Mouse (Mus musculus): ENCODE results near the gene H2-DMb1.
"Not testable (repeated sequence)": the region's sequence is repeated elsewhere in the genome, so short reads cannot be mapped to it uniquely, and the experiment has no call there.

The H2-DMb1 gene

DNA sequence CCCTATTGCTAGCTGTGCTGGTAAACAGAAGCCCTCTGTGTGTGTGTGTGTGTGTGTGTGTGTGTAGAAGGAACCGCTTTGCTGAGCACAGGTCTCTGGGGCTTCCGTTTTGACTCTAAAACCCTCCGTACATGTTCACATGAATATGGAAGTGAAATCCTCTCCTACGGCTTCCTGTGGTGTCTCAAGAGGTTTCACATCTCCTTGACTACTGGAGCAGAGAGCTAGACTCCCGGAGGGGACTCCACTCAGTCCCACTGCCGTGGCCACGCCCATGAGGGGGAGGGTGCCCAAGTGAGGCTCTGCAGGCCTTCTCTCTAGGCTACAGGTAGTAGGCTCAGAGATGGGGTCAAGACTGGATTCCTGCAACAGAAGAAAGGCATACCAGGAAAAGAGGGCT, 9.8 kb upstream of the H2-DMb1 start, which contains the start of gene H2-DMb2:
Gene H2-DMb2, plus strand, starts transcription at position 275 of the 400 bp plus-strand sequence.
- peak; percentile 67 for DNase-seq (ENCODE audit: low read depth, low spot score)

- no peak for DNase-seq (ENCODE audit: low read depth, low spot score)
Measured at GRCm38 (mm10) chr17:34143461-34143860, 9.4 kb upstream of the H2-DMb1 start.

DNA sequence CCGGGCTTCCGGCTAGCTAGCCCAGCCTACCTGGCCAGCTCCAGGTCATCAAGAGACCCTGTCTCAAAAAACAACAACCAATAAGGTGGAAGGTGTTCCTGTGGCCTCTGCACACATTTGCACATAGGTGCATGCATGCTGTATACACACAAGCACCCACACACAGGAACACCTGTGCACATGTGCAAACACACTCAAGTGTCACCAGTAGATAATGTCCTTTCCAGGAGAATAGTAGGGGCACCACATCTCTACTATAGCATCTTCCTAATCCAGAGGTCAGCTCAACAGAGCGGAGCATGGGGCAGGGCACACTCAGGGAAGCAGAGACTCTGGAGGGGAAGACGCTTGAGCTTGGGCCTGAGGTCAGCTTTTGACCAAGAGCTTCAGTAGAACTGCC, 8.7 kb upstream of the H2-DMb1 start:
- DNase-seq (ENCODE audit: low read depth, low spot score) = not testable (repeated sequence)

- DNase-seq (ENCODE audit: low read depth, low spot score) = no peak
Measured at GRCm38 (mm10) chr17:34144960-34145371, 7.9 kb upstream of the H2-DMb1 start.

DNA sequence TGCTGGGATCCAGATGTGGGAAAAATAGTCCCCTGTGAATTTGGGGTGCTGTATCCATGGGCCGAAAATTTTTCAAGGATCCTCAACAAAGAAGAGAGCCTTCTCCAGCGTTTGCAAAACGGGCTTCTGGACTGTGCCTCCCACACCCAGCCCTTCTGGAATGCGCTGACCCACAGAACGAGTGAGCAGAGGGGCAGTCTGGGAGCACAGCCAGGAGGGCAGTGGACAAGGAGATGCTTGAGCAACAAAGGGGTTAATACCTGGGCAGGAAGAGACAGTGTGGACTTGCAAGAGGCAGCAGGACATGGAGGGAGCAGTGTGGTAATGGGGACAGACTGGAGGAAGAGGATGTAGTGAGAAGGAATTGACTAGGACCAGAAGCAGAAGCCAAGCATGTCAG, 2.7 kb downstream of the H2-DMb1 start:
- DNase-seq (ENCODE audit: low read depth, low spot score) = no peak

- DNase-seq (ENCODE audit: low read depth, low spot score) = peak; percentile 63
Measured at GRCm38 (mm10) chr17:34164202-34164895, 11.5 kb downstream of the H2-DMb1 start.

DNA sequence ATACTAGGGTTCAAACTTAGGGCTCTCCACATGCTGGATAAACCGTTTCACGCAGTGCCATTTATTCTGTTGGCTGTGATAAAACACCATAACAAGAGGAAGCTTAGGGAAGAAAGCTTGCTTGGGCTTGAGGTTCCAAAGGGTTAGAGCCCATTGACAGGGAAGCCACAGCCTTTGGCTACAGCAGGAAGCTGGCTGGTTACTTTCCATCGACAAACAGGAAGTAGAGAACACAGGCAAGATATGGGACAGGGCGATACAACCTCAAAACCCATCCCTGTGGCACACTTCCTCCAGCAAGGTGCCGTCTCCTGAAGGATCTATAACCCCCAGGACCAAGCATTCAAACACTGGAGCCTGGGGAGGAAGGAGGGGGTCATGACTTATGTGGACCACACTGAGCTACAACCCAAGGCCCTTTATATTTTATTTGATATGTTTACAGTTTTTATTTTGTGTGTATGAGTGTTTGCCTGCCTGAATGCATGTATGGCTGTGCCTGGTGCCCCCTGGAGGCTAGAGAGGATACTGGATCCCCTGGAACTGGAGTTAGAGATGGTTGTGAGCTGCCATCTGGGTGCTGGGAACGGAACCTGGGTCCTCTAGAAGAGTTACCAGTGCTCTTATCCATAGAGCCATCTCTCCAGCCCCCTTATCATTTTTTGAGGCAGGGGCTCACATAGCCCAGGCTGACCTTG, 12.3 kb downstream of the H2-DMb1 start:
- DNase-seq (ENCODE audit: low read depth, low spot score) = peak; percentile 50

- DNase-seq (ENCODE audit: low read depth, low spot score) = peak; percentile 47
Measured at GRCm38 (mm10) chr17:34169279-34169678, 16.4 kb downstream of the H2-DMb1 start.

GRCm38 (mm10) chr17:34170487-34170876, 17.6 kb downstream of the H2-DMb1 start:
- no peak for DNase-seq (ENCODE audit: low read depth, low spot score)

DNA sequence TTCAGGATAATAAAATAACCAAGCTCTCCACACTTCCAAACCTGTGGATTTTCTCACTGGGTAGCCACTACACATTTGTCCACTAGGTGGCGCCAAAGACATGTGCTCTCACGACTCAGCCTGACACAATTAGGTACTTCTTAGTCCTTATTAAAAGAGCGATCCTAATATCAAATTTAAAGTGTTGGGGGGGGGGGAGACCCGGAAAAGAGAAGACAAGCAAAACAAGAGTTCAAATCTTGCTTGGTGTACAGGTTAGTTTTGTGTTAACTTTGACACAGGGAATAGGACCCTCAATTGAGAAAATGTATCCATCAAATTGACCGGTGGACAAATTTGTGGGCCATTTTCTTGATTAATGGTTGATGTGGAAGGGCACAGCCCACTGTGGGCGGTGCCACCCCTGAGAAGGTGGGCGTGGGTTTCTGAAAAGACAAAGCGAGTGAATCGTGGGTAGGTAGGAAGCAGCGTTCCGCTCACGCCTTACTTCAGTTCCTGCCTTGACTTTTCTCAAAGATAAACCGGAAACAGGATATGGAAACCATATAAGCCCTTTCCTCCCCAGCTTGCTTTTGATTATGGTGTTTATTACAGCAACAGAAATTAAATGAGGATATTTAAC, 18.1 kb downstream of the H2-DMb1 start:
- peak; percentile 71 for DNase-seq (ENCODE audit: low read depth, low spot score)

DNA sequence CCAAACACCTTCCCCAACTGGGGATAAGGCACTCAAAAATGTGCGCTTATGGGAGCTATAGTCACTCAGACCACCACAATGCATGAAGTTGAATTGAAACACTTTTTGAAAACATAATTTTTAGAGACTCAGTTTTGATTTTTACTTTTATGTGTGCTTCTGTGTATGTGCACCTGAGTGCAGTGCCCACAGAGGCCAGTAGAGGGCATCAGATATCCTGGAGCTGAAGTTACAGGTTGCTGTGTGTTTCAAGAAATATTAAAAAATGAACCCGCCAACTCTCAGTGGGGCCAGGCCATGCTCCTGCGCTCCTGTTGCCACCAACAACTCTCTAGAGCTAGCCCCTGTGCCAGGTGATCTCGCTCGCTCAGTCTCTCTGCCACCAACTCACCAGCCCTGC, 19.7 kb downstream of the H2-DMb1 start:
- DNase-seq (ENCODE audit: low read depth, low spot score) = peak; percentile 33

GRCm38 (mm10) chr17:34174075-34174474, 21.2 kb downstream of the H2-DMb1 start:
- no peak for DNase-seq (ENCODE audit: low read depth, low spot score)

GRCm38 (mm10) chr17:34177179-34177578, 24.3 kb downstream of the H2-DMb1 start:
- DNase-seq (ENCODE audit: low read depth, low spot score) = peak; percentile 66

DNA sequence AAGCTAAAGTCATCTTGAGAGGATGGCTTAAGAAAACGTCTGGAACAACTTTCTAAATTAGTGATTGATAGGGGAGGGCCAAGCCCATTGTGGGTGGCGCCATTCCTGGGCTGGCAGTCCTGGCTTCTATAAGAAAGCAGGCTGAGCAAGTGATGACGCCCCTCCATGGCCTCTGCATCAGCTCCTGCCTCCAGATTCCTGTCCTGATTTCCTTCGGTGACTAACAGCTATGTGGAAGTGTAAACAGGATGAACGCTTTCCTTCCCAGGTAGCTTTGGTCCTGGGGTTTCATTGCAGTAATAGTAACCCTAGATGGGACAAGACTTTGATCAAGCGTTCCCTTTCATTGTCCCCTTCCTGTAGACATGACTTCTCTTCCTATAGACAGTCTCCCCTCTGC, 26.1 kb downstream of the H2-DMb1 start:
- DNase-seq (ENCODE audit: low read depth, low spot score) = no peak

GRCm38 (mm10) chr17:34179913-34180859, 27.3 kb downstream of the H2-DMb1 start:
- DNase-seq (ENCODE audit: low read depth, low spot score) = no peak

DNA sequence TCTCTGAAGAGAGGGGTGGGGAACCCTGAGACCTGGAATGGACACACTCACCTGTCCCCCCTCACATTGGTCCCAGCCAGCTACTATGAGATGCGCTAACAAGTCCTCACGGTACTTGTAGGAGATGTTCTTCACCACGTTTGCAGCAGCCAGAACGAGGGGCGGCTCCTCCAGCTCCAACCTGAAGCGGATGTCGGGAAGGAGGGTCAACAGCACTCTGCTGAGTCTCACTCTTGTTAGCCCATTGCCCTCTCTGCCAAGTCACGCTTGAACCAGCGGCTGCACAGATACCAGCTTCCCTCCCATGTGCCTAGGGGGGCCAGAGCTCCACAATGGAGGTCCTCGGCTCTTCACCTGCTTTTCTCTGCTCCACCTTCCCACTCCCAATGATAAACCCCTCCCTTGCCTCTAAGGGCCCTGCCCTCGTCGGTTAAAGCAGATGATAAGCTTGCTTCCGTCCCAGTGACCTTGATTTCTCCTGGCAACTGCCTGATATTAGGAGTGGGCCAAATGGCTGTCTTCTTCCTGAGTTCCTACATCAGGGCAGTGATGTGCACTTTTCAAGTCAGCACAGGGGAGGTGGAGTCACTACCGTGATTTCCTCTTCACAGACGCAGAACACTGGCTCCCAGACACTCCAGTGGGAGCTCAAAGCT, 30.8 kb downstream of the H2-DMb1 start:
- DNase-seq (ENCODE audit: low read depth, low spot score) = no peak

DNA sequence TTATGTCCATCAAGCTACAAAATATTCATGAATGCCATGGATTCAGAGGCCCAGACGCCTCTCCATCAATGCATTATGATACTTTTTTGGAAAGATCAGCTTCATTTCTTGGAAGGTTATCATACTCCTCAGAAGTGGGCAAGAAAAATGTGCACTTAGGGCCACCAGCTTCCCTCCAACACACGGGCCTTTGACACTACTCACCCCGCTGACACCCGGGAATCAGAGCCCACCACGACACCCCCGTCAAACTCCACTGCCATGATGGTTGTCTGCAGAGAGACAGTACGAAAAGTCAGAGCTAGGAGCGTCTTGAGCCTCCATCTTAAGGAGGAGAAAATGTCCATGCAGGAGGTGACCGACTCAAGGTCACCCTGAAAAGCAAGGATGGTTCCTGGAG, 32.7 kb downstream of the H2-DMb1 start:
- no peak for DNase-seq (ENCODE audit: low read depth, low spot score)

DNA sequence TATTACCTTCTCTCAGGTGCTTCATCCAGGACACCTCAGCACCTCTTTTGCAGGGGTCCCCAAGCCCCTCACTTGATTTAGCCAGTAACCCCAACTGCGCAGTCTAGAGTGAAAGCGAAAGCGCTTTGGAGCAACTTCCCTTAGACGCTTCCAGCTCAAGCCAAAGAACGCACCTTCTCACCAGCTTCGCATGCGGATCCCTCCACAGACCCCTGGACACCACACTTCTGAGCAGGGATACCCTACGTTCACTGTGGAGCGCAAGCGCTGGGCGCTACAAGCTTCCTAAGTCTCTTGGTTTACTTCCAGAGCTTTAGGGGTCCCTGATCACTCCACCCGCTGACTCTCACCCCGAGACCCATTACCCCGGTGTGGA, 34.0 kb downstream of the H2-DMb1 start:
- DNase-seq (ENCODE audit: low read depth, low spot score) = no peak

DNA sequence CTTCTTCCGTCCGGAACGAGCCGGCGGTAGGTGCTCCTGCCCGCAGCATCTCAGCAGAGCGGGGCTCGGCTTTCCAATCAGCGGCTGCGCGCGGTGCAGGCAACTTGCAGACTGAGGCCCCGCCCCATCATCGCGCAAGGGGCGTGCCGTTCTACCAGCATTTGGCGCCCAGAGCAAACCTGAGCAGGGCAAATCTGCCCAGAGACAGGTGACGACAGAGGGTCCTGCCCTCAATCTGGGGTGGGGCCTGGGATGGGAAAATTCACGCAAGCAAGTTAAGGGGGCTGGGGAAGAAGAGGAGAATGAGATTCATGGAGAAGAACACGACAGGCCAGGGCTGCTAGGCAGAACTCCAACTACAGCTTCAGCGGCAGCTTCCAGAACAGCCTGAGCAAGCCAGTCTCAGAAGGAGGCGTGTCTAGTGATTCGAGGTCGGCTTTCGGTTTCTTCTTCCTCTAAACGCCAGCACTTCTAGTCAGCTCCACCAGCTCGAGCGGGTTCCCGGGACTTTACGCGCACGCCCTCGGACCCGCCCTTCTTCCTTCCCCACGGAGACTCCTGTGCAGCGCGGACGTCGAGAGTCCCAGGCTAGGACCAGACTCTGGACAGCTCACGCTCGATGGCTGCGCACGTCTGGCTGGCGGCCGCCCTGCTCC, 34.5 kb downstream of the H2-DMb1 start, which contains the start of the genes Tap1 and Psmb9:
Gene Tap1, plus strand, starts transcription at position 293 of the 656 bp plus-strand sequence.
Gene Psmb9, minus strand, starts transcription at position 504 of the 656 bp plus-strand sequence.
- DNase-seq (ENCODE audit: low read depth, low spot score) = peak; percentile 98

DNA sequence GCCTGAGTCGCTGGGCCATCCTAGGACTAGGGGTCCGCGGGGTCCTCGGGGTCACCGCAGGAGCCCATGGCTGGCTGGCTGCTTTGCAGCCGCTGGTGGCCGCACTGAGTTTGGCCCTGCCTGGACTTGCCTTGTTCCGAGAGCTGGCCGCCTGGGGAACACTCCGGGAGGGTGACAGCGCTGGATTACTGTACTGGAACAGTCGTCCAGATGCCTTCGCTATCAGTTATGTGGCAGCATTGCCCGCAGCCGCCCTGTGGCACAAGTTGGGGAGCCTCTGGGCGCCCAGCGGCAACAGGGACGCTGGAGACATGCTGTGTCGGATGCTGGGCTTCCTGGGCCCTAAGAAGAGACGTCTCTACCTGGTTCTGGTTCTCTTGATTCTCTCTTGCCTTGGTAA, 35.1 kb downstream of the H2-DMb1 start:
- DNase-seq (ENCODE audit: low read depth, low spot score) = no peak

Measured in ZHBTc4 (cell line).